Mouse (Mus musculus) thymus, postnatal 10 days (tissue): ENCODE results near the gene Adk.
"Not testable (repeated sequence)": the region's sequence is repeated elsewhere in the genome, so short reads cannot be mapped to it uniquely, and the experiment has no call there.

Experiments
- DNase-seq, 2 experiments: peaks; one replicate each; pipeline ENCODE4 v3.0.0; 2021; ENCODE audit warnings: low spot score in 2 of 2

The Adk gene

DNA sequence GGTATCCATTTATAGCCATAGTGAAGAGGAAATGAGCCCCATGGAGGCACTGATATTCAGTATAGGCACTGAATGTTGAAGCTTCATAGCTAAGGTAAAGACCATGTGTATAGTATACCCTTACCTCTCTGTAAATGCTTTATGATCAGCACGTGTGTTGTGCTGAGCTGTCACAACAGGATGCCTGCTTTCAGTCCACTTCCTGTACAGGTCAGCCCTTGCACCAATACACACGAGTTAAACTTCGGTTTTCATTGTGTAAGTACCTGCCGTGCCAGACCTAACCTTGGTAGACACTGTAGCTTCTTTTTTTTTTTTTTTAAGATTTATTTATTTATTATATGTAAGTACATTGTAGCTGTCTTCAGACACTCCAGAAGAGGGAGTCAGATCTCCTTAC lies 381.0 kb downstream of the Adk start:
- no peak for DNase-seq

- no peak for DNase-seq
These were observed 381.6 kb downstream of the Adk start for GRCm38 (mm10) chr14:21433995-21434394.

DNA sequence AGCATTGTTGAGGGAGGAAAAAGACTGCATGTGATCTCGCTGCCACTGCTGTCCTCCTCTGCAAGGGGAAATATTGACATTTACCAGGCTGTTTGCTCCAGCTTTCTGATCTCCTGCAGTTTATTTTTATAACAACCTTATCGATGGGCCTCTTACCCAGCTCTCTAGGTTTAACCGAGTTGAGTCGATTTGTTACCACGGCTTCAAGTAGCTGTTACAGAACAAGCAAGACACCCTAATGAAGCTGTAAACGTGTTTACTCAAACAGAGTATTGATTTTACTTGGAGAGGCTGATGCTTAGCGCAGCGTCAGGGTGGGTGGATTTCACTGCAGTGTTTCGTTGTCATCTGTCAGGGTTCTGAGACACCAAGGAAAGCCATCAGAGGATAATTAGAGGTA lies 382.3 kb downstream of the Adk start:
- no peak for DNase-seq

DNA sequence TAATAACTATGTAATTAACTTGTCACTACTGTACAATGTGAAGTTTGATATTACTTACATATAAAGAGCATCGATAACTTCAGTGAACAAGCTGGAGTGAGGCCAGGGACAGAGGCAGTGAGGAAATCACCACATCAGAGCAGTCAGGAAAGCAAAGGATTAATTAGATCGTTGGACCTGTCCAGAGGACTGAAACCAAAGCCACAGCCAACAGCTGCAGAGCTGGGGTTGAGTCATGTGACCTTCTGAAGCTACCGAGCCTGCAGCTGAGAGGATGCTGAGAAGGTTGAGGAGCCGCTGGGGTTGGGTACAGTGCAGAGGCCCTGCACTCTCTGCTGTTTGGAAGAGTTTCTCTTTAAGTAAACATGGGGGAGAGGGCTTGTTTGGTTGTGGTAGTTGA lies 387.4 kb downstream of the Adk start:
- DNase-seq: no peak

DNA sequence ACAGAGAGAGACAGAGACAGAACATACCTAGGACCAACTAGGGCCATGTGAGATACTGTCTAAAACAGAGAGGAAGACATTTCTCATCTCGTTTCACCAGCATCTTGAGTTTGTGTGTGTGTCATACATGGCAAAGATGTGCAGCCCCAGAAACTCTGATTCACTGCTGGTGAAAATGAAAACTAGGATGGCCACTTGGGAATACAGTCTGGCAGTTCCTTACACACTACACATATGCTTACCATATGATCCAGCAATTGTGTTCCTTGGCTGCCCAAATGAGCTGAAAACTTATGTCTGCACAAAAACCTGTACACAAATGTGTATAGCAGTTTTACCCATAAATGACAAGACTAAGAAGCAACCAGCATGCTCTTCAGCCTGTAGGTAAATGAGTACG lies 388.2 kb downstream of the Adk start:
- DNase-seq: no peak

DNA sequence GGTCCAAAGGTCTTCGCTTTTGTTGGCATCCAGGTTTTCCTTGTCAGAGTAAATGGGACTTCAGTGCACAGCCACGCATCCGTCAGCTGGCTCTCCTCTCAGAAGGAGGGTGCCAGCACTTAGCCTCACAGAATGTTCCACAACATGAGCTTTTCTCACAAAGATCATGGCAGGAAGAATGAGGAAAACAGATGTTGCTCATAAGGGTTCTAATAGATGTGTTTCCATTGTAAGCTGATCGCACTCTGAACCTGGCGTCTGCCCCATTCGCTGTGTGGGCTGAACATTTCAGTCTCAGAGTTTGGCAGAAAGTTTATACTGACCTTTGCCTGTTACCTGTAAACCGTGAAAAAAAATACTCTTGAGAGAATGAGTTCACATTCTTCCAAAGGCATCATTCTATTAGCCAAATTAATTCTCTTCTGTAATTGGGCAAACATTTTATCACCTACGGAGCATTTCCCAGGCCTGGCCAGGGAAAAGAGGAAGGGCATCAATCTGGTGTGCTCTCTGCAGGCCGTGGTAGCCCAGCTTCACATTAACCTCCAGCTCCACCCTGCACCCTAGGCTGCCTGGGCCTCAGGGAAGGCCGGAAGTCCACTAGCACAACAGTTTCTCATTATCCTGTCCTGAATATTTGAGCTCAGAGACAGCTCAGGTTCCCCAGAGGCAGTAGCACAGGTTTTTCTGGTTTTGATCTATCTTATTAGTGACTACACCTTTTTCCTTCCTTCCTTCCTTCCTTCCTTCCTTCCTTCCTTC lies 389.6 kb downstream of the Adk start:
- no peak for DNase-seq

GRCm38 (mm10) chr14:21452581-21452980 lies 400.2 kb downstream of the Adk start:
- DNase-seq: no peak

DNA sequence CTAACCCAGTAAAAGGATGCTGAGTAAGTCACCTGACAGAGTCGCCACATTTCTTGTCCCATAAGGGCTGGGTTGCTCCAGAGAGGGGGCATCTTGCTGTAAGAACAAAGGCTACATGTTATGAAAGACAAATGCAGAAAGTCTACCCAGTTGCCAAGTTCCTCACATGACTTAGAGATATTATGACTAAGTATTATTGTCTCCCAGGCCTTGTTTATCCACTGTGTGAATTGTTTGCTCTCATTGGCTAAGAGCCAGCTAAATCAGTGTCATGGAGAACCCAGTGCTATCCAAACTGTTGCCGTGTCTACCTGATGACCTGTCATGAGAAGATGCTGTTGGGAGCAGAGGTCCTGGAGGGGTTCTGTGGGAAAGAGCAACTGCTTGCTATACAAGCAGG lies 401.5 kb downstream of the Adk start:
- DNase-seq: no peak

DNA sequence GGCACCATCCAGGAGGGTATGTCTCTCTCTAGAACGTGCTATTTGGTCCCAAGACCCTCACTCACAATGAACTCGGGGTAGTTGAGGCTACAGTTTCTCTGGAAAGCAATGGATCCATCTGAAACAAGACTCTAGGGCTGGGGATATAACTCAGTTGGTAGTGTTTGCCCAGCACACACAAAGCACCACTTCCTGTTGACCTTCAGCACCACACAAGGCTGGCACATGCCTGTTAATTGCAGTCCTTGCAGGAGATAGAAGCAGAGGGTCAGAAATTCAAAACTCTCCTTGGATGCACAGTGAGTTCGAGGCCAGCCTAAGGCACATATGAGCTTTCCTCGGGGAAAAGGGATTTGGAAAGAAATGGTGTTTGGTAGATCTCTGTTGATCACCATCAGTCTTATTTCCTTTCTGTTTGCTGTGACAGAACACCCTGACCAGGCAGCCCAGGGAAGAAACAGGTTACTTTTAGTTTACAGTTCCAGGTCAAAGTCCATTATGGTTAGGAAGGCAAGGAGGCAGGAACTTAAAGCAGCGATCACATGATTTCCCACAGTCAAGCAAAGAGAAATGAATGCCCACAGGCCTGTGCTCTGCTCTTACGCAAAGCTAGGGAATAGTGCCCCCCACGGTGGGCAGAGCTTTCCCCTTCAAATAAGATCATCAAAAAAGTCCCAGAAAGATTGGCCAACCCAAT lies 403.4 kb downstream of the Adk start:
- no peak for DNase-seq

- DNase-seq: no peak
These were observed 404.2 kb downstream of the Adk start for GRCm38 (mm10) chr14:21456526-21456925.

GRCm38 (mm10) chr14:21457876-21458275 lies 405.5 kb downstream of the Adk start:
- DNase-seq: no peak

DNA sequence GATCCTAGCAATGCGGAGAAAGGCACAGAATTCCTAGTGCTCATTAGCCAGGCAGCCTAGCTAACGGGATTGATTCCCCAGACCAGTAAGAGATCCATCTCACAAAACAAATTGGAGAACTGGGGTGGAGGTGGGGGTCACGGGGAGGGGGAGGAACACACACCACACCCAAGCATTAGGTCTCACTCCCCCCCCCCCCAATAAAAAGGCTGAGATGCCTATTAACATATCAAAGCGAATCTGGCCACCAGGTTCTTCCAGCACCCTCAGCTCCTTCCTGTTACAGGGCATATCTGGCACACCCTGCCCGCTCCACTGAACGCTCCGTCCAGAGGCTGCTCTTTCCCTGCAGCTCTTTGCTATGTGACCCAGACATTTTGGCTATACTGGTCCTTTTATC lies 406.3 kb downstream of the Adk start:
- no peak for DNase-seq

GRCm38 (mm10) chr14:21459163-21459562 lies 406.8 kb downstream of the Adk start:
- no peak for DNase-seq

DNA sequence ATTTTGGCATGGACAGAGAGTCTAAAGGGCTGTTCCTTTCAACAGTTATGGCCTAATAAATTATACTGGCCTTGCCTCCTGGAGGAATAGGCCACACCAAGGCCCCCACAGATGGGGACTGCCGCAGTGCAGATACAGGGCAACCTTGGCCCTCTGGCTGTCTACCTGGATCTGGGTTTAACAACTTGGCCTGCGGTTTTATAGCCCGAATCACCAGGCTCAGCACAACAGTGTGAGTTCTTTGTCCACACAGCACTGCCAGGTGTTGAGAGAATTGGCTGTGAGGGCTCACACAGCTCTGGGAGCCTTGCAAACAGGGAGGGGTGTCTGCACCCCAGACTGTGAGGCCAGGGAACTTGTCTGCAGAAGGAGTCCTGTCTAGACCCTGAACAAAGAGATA lies 410.0 kb downstream of the Adk start:
- DNase-seq: no peak

DNA sequence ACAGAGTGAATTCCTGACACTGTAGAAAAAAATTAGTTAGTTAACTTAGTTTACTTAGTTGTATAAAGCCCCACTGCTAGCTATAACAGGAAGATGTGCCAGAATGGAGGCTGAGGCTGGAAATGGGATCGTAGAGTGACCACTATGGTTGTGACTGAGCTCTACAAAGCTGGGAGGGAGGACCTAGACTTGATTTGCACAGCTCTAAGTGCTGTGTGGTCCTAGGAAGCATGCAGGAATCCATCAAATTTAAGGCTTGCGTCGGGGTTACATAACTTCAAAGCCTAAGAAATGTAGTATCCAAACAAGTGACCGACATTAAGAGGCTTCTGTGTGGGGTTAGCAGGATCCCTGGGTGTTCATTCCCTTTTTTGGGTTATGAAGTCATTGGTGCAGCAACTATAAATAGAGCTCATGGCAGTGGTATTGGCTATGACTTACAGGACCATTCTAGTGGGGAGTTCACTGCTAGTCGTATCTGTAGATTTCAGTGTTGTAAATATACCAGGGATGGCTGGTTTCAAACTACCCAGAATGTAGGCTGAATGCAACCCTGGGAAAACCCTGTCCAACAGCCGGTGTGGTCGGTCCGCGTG lies 410.8 kb downstream of the Adk start:
- no peak for DNase-seq

DNA sequence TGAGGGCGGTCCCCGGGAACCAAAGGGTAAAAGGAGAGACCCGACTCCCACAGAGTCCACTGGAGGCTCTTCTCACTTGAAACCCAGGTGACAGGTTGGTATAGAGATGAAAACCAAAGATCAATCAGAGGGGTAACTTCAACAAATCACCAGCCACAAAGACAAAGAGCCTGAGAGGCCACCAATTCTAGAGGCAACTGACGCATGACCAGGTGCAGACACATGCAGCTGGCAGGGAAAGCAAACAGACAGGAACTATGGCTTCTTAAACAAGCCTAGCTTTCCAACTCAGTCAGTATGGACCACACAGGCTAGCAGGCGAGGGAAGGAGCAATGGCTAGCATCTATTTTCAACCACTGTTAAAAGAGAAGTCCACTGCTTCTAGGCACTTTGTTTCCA lies 418.0 kb downstream of the Adk start:
- peak; percentile 15 to 34 for DNase-seq

- no peak for DNase-seq
These were observed 419.6 kb downstream of the Adk start for GRCm38 (mm10) chr14:21471975-21472374.

DNA sequence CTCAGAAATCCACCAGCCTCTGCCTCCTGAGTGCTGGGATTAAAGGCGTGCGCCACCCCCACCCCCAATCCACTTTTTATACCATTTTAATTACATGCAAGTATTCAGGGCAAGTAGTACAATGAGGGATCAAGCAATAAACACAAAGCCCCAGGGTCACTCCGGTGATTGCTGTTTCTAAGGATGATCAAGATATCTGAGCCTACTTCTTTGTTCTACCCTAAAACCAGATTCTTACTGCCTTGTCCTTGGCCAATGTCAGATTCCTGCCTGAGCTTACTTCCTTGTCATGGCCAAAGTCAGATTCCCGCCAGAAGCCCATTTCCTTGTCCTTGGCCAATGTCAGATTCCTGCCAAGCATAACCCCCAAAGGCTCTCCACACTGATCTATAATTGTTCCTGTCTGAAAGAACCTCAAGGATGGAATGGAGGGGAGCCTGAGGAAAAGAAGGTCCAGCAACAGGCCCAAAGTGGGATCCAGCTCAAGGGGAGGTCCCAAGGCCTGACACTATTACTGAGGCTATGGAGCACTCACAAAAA lies 422.3 kb downstream of the Adk start:
- not testable (repeated sequence) for DNase-seq

GRCm38 (mm10) chr14:21477181-21477580 lies 424.8 kb downstream of the Adk start:
- no peak for DNase-seq

- no peak for DNase-seq
These were observed 427.2 kb downstream of the Adk start for GRCm38 (mm10) chr14:21479566-21479965.

GRCm38 (mm10) chr14:21480191-21480590 lies 427.8 kb downstream of the Adk start:
- no peak for DNase-seq

DNA sequence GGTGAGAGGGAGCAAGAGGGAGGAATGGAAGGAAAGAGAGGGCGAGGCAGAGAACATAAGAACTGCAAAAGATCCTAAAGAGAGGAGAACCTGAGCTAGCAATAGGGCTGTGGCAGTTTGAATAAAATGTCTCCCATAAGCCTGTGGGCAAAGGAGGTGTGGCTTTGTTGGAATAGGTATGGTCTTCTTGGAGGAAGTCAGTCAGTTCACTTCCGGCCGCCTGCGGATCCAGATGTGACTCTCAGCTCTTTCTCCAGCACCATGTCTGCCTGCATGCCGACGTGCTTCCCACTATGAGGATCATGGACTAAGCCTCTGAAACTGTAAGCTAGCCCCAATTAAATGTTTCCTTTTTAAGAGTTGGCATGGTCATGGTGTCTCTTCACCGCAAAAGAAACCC lies 428.9 kb downstream of the Adk start, which contains the start of gene Kat6b:
Gene Kat6b, plus strand, starts transcription at position 204 of the 400 bp plus-strand sequence.
- no peak for DNase-seq

- DNase-seq: no peak
These were observed 431.8 kb downstream of the Adk start for GRCm38 (mm10) chr14:21484199-21484598.
